Mouse (Mus musculus) intestine, embryonic 16.5 days (tissue): Measurements from ENCODE around the gene Kif21a. TPM values are rescaled to one million over a fixed set of nuclear protein-coding genes. Genes with fewer than 3 reads are reported as not detected.

Source experiments
- ATAC-seq: fragments of 200-750 bp; cut with Nextera tagmentation; 2 replicates; pipeline ENCODE4 v1.8.0; 2017; ENCODE audit warnings: moderate TSS enrichment, moderate library complexity
- H3K27ac ChIP-seq: fragments of 300-500 bp; sonication (generic); 2 replicates; pipeline ENCODE4 v1.5.1; 2014; ENCODE audit warnings: mild to moderate bottlenecking, low read length
- H3K27me3 ChIP-seq: fragments of 300-500 bp; sonication (generic); replicated peaks from 2 replicates; pipeline ENCODE4 v1.6.1; 2014; ENCODE audit warnings: low read length, control low read depth, mixed read lengths; ENCODE audit not compliant: control insufficient read depth, insufficient read depth
- H3K36me3 ChIP-seq: fragments of 300-500 bp; sonication (generic); 2 replicates; pipeline ENCODE4 v1.6.1; 2014; ENCODE audit warnings: low read length, control low read depth; ENCODE audit not compliant: control insufficient read depth, insufficient read depth
- H3K4me1 ChIP-seq: fragments of 300-500 bp; sonication (generic); 2 replicates; pipeline ENCODE4 v1.6.1; 2014; ENCODE audit warnings: low read length, control low read depth, mixed read lengths; ENCODE audit not compliant: control insufficient read depth, insufficient read depth
- H3K4me2 ChIP-seq: fragments of 300-500 bp; sonication (generic); 2 replicates; pipeline ENCODE4 v1.6.1; 2014; ENCODE audit warnings: low read depth, low read length, control low read depth
- H3K4me3 ChIP-seq: fragments of 300-500 bp; sonication (generic); 2 replicates; pipeline ENCODE4 v1.5.1; 2014; ENCODE audit warnings: mild to moderate bottlenecking, low read length
- H3K9ac ChIP-seq: fragments of 300-500 bp; sonication (generic); 2 replicates; pipeline ENCODE4 v1.6.1; 2014; ENCODE audit warnings: low read depth, low read length
- H3K9me3 ChIP-seq: fragments of 300-500 bp; sonication (generic); 2 replicates; pipeline ENCODE4 v1.6.1; 2016; ENCODE audit warnings: low read length, control low read depth; ENCODE audit not compliant: control insufficient read depth
- WGBS: fragments of 180-500 bp; shearing (Covaris S2); extraction: QIAGEN DNeasy Blood & Tissue Kit; methylation state at CpG from one replicate; pipeline ENCODE4 v1.1.7; 2014; 5-methylcytosine and 5-hydroxymethylcytosine counted together
- polyA plus RNA-seq: library from polyadenylated mRNA; unstranded; fragments of >200 nt; fragmentation: Nextera tagmentation; extraction: Ambion mirVana; gene quantifications from 2 replicates; pipeline ENCODE4 v1.2.1, GENCODE M21; 2015

The Kif21a gene
- polyA plus RNA-seq, 1 experiment from 2014 or later: 10.6 TPM

- H3K4me2 ChIP-seq: peak overlapping the region; percentile 3; the same call in 1 of the 2 replicates
These were observed 42.5 kb downstream of the Kif21a start for GRCm38 (mm10) chr15:91007123-91007830.

DNA sequence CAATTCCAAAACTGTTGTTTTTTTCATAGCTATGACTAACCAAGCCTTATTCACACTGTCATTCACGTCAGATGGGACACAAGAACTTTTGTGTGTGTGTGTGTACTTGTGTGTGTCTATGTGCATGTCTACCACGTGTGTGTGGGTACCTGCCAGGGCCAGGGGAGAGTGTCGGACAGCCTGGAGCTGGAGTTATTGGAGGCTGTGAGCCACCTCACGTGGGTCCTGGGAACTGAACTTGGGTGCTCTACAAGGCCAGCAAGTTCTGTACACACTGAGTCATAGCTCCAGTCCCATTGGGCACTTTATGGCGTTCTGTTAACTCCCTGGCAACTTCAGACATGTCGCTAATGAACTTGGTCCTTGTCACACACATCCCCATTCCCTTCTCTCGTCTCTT is 45.0 kb downstream of the Kif21a start:
- no peak for ATAC-seq
- no peak overlapping the region for H3K27ac ChIP-seq
- no peak overlapping the region for H3K4me2 ChIP-seq
- H3K36me3 ChIP-seq: no peaks in the 10 kb centered on the region
- WGBS: 82% methylated on average over 7 of the region's 7 CpGs
- no peak overlapping the region for H3K9ac ChIP-seq
- no peak overlapping the region for H3K4me3 ChIP-seq
- H3K27me3 ChIP-seq: no peaks in the 10 kb centered on the region
- no peaks in the 10 kb centered on the region for H3K9me3 ChIP-seq
- peaks cover 2% of the 10 kb centered on the region; the same call in 1 of the 2 replicates for H3K4me1 ChIP-seq

More at GRCm38 (mm10) chr15:91007123-91007830, 42.5 kb downstream of the Kif21a start:
- WGBS: 62% methylated on average over 13 of the region's 13 CpGs
- no peaks in the 10 kb centered on the region for H3K36me3 ChIP-seq
- no peaks in the 10 kb centered on the region for H3K9me3 ChIP-seq
- H3K27ac ChIP-seq: no peak overlapping the region
- ATAC-seq: peak; percentile 94
- no peak overlapping the region for H3K9ac ChIP-seq
- peaks cover 2% of the 10 kb centered on the region; the same call in 1 of the 2 replicates for H3K4me1 ChIP-seq
- no peaks in the 10 kb centered on the region for H3K27me3 ChIP-seq
- no peak overlapping the region; the same call in 1 of the 2 replicates for H3K4me3 ChIP-seq

GRCm38 (mm10) chr15:91001037-91001616 is 48.6 kb downstream of the Kif21a start:
- Histone ChIP-seq H3K4me2 (no peak overlapping the region), H3K4me3 (no peak overlapping the region), H3K27ac (no peak overlapping the region), H3K9me3 (no peaks in the 10 kb centered on the region), H3K36me3 (no peaks in the 10 kb centered on the region), H3K4me1 (no peaks in the 10 kb centered on the region), H3K9ac (no peak overlapping the region), H3K27me3 (no peaks in the 10 kb centered on the region)
- no peak for ATAC-seq
- 88% methylated on average over 10 of the region's 10 CpGs for WGBS

GRCm38 (mm10) chr15:91000280-91001036 is 49.3 kb downstream of the Kif21a start:
- Histone ChIP-seq H3K4me1 (no peaks in the 10 kb centered on the region), H3K27me3 (no peaks in the 10 kb centered on the region), H3K9ac (no peak overlapping the region), H3K9me3 (no peaks in the 10 kb centered on the region), H3K4me3 (no peak overlapping the region), H3K27ac (no peak overlapping the region), H3K36me3 (no peaks in the 10 kb centered on the region), H3K4me2 (no peak overlapping the region)
- 84% methylated on average over 21 of the region's 21 CpGs for WGBS
- ATAC-seq: no peak

DNA sequence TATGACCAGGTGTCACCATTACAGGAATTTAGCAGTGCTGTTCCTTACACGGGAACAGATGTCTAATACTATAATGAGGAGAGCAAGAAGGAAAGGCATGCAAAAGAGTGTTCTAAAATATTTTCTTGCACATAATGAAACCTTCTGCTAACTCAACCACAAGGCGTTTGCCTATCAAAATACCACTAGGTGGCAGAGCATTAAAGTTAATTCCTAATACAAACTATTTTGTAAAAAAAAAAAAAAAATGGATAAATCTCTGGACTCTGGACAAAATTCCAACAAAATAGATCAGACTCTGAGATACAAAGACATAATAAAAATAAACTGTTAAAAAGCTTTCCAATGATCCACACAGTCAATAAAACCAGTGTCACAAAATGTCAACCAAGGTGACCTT is 56.9 kb downstream of the Kif21a start:
- no peak overlapping the region for H3K27ac ChIP-seq
- ATAC-seq: peak; percentile 18; the same call in 1 of the 2 replicates
- H3K4me1 ChIP-seq: no peaks in the 10 kb centered on the region
- H3K4me3 ChIP-seq: no peak overlapping the region
- H3K36me3 ChIP-seq: no peaks in the 10 kb centered on the region
- H3K27me3 ChIP-seq: no peaks in the 10 kb centered on the region
- H3K9me3 ChIP-seq: no peaks in the 10 kb centered on the region
- no peak overlapping the region for H3K9ac ChIP-seq
- no peak overlapping the region for H3K4me2 ChIP-seq
- WGBS: 68% methylated on average over 2 of the region's 2 CpGs

DNA sequence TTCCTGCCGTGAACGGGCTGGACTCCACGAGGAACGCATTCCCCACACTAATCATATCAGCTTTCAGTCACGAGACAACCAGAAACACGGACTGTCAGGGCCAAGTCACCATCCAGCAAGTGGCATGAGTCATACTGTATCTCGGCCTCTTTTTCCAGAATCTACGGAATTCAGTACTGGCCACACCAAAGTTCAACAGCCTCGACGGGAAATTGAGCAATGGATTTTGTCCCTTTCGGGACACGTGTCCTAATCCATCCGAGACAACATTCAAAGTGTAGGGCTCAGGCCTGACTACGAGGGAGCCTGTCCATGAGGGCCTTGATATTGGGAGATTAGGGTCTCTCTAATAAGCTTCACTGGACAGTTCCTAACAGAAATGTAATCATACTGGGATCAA is 57.4 kb downstream of the Kif21a start:
- WGBS: 75% methylated on average over 14 of the region's 14 CpGs
- Histone ChIP-seq H3K27ac (no peak overlapping the region), H3K27me3 (no peaks in the 10 kb centered on the region), H3K4me3 (no peak overlapping the region), H3K4me1 (no peaks in the 10 kb centered on the region), H3K9me3 (no peaks in the 10 kb centered on the region), H3K9ac (no peak overlapping the region), H3K36me3 (no peaks in the 10 kb centered on the region), H3K4me2 (no peak overlapping the region)
- ATAC-seq: peak; percentile 82

GRCm38 (mm10) chr15:90991843-90992242 is 57.9 kb downstream of the Kif21a start:
- Histone ChIP-seq H3K36me3 (no peaks in the 10 kb centered on the region), H3K27me3 (no peaks in the 10 kb centered on the region), H3K4me3 (no peak overlapping the region), H3K4me2 (no peak overlapping the region), H3K9me3 (no peaks in the 10 kb centered on the region), H3K9ac (no peak overlapping the region), H3K27ac (no peak overlapping the region), H3K4me1 (no peaks in the 10 kb centered on the region)
- ATAC-seq: no peak
- WGBS: 80% methylated on average over 4 of the region's 4 CpGs

- no peak overlapping the region for H3K4me2 ChIP-seq
- no peaks in the 10 kb centered on the region for H3K4me1 ChIP-seq
- no peak for ATAC-seq
- H3K36me3 ChIP-seq: no peaks in the 10 kb centered on the region
- no peak overlapping the region for H3K9ac ChIP-seq
- H3K9me3 ChIP-seq: no peaks in the 10 kb centered on the region
- 92% methylated on average over 12 of the region's 12 CpGs for WGBS
- no peak overlapping the region for H3K4me3 ChIP-seq
- no peaks in the 10 kb centered on the region for H3K27me3 ChIP-seq
- no peak overlapping the region for H3K27ac ChIP-seq
These were observed 62.0 kb downstream of the Kif21a start for GRCm38 (mm10) chr15:90987714-90988250.

DNA sequence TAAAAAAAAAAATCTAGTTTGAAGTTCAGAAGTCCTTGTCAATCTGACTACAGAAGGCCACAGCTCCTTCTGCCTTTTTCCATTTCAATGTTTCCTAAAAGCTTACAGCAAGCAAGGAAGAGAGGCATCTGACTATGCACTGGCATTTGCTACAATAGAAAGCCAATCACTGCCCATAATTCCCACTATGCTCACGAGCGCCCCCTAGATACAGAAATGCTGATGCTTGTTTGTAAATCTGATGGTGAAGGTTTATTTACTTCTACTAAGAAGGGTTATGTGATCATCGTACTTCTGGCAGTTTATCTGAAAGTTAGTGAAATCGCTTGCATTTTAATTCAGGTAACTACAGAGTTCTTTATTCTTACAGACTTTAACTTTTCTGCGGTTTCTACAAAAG is 73.8 kb downstream of the Kif21a start:
- WGBS: 73% methylated on average over 5 of the region's 5 CpGs
- H3K9me3 ChIP-seq: no peaks in the 10 kb centered on the region

More for the DNA sequence above, 73.8 kb downstream of the Kif21a start:
- no peaks in the 10 kb centered on the region for H3K4me1 ChIP-seq
- H3K27me3 ChIP-seq: no peaks in the 10 kb centered on the region
- no peak for ATAC-seq
- no peak overlapping the region for H3K27ac ChIP-seq
- H3K4me3 ChIP-seq: no peak overlapping the region
- no peak overlapping the region for H3K4me2 ChIP-seq
- H3K9ac ChIP-seq: no peak overlapping the region
- 0 out of 2 replicates have a peak, but pooled peaks cover 3% of the 10 kb centered on the region for H3K36me3 ChIP-seq
